Mouse (Mus musculus) MEL (cell line): ENCODE results near the gene Sectm1b. TPM values are rescaled to one million over a fixed set of nuclear protein-coding genes. Genes with fewer than 3 reads are reported as not detected.

Experiments
- DNase-seq: peaks from one replicate; pipeline ENCODE4 v3.0.0; 2011; ENCODE audit warnings: low read depth, low spot score
- H3K27ac ChIP-seq: 2 replicates; pipeline ENCODE4 v1.5.1; 2012; ENCODE audit warnings: low read depth, mild to moderate bottlenecking, control low read depth, low read length, moderate library complexity; ENCODE audit not compliant: control insufficient read depth
- H3K27me3 ChIP-seq, 2 experiments: fragments of 150-350 bp in 1 of 2; sonication (generic) in 1 of 2; 2 replicates each; pipeline ENCODE4 v1.6.1; 2012; ENCODE audit warnings: low read length in 2 of 2, mild to moderate bottlenecking in 2 of 2, improper control_type of control experiment in 1 of 2, moderate library complexity in 1 of 2; ENCODE audit not compliant: insufficient read depth in 2 of 2, control insufficient read depth in 1 of 2
- H3K36me3 ChIP-seq, 2 experiments: 2 replicates each; pipeline ENCODE4 v1.6.1; 2012 to 2014; ENCODE audit warnings: low read length in 2 of 2, improper control_type of control experiment in 1 of 2, inconsistent platforms in 1 of 2, mild to moderate bottlenecking in 1 of 2; ENCODE audit not compliant: insufficient read depth in 2 of 2, control insufficient read depth in 1 of 2
- H3K4me1 ChIP-seq, 2 experiments: fragments of 150-350 bp in 1 of 2; sonication (generic) in 1 of 2; 2 replicates each; pipeline ENCODE4 v1.6.1; 2012; ENCODE audit warnings: low read length in 2 of 2, improper control_type of control experiment in 1 of 2, mild to moderate bottlenecking in 1 of 2; ENCODE audit not compliant: insufficient read depth in 2 of 2, control insufficient read depth in 1 of 2
- H3K4me3 ChIP-seq, 2 experiments: fragments of 150-350 bp in 1 of 2; sonication (generic) in 1 of 2; 2 replicates each; pipeline ENCODE4 v1.5.1; 2012; ENCODE audit warnings: low read depth in 2 of 2, low read length in 2 of 2, mild to moderate bottlenecking in 2 of 2, moderate library complexity in 2 of 2, control low read depth in 1 of 2, improper control_type of control experiment in 1 of 2; ENCODE audit not compliant: control insufficient read depth in 1 of 2, insufficient read depth in 1 of 2
- H3K79me2 ChIP-seq: 2 replicates; pipeline ENCODE4 v1.6.1; 2012; ENCODE audit warnings: mild to moderate bottlenecking, low read length, moderate library complexity; ENCODE audit not compliant: control insufficient read depth, poor library complexity, insufficient read depth
- H3K9ac ChIP-seq: 2 replicates; pipeline ENCODE4 v1.6.1; 2012; ENCODE audit warnings: low read depth, mild to moderate bottlenecking, control low read depth, low read length, moderate library complexity; ENCODE audit not compliant: control insufficient read depth, poor library complexity, severe bottlenecking
- H3K9me3 ChIP-seq: fragments of 150-350 bp; sonication (generic); replicated peaks from 2 replicates; pipeline ENCODE4 v1.6.1; 2012; ENCODE audit warnings: mild to moderate bottlenecking, low read length, improper control_type of control experiment, moderate library complexity; ENCODE audit not compliant: insufficient read depth
- CHD1 ChIP-seq: IDR thresholded peaks from 2 replicates; pipeline ENCODE4 v1.6.1; 2012; ENCODE audit warnings: low read depth, mild to moderate bottlenecking, inconsistent platforms, low read length, improper control_type of control experiment
- CHD2 ChIP-seq: IDR thresholded peaks from 2 replicates; pipeline ENCODE4 v1.6.1; 2011; ENCODE audit warnings: low read length, improper control_type of control experiment
- CTCF ChIP-seq, 3 experiments: IDR thresholded peaks in 2 of 3; conservative IDR thresholded peaks in 1 of 3; 2 replicates each; pipeline ENCODE4 v1.5.1; 2011 to 2012; ENCODE audit warnings: low read length in 3 of 3, low read depth in 2 of 3, mild to moderate bottlenecking in 2 of 3, improper control_type of control experiment in 1 of 3, inconsistent platforms in 1 of 3, mixed read lengths in 1 of 3, moderate library complexity in 1 of 3; ENCODE audit not compliant: control insufficient read depth in 1 of 3, insufficient read depth in 1 of 3, poor library complexity in 1 of 3, severe bottlenecking in 1 of 3
- E2F4 ChIP-seq: IDR thresholded peaks from 2 replicates; pipeline ENCODE4 v1.6.1; 2011; ENCODE audit warnings: low read depth, low read length, improper control_type of control experiment, borderline replicate concordance
- ELF1 ChIP-seq: IDR thresholded peaks from 2 replicates; pipeline ENCODE4 v1.6.1; 2014; ENCODE audit warnings: low read depth, mild to moderate bottlenecking, inconsistent platforms, low read length, improper control_type of control experiment, moderate library complexity
- ETS1 ChIP-seq: IDR thresholded peaks from 2 replicates; pipeline ENCODE4 v1.6.1; 2012; ENCODE audit warnings: low read depth, mild to moderate bottlenecking, inconsistent platforms, low read length, improper control_type of control experiment, moderate library complexity
- GABPA ChIP-seq: IDR thresholded peaks from 2 replicates; pipeline ENCODE4 v1.6.1; 2012; ENCODE audit warnings: low read depth, mild to moderate bottlenecking, inconsistent platforms, low read length, improper control_type of control experiment, moderate library complexity
- GATA1 ChIP-seq: IDR thresholded peaks from 2 replicates; pipeline ENCODE4 v1.6.1; 2011; ENCODE audit warnings: low read depth, low read length, improper control_type of control experiment
- HCFC1 ChIP-seq: IDR thresholded peaks from 2 replicates; pipeline ENCODE4 v1.6.1; 2012; ENCODE audit warnings: low read depth, mild to moderate bottlenecking, inconsistent platforms, low read length, improper control_type of control experiment, moderate library complexity
- KAT2A ChIP-seq: conservative IDR thresholded peaks from 2 replicates; pipeline ENCODE4 v1.6.1; 2012; ENCODE audit warnings: low read depth, low read length, improper control_type of control experiment, inconsistent platforms
- MAFK ChIP-seq: IDR thresholded peaks from 2 replicates; pipeline ENCODE4 v1.6.1; 2011; ENCODE audit warnings: low read depth, mild to moderate bottlenecking, low read length, improper control_type of control experiment, borderline replicate concordance
- MAX ChIP-seq: IDR thresholded peaks from 2 replicates; pipeline ENCODE4 v1.6.1; 2011; ENCODE audit warnings: low read length, improper control_type of control experiment
- MEF2A ChIP-seq: IDR thresholded peaks from 2 replicates; pipeline ENCODE4 v1.6.1; 2014; ENCODE audit warnings: low read depth, mild to moderate bottlenecking, inconsistent platforms, low read length, improper control_type of control experiment; ENCODE audit not compliant: poor library complexity, insufficient replicate concordance, severe bottlenecking; ENCODE audit errors: extremely low read depth
- MYB ChIP-seq: IDR thresholded peaks from 2 replicates; pipeline ENCODE4 v1.6.1; 2011; ENCODE audit warnings: mild to moderate bottlenecking, low read depth, low read length, improper control_type of control experiment
- NELFE ChIP-seq: IDR thresholded peaks from 2 replicates; pipeline ENCODE4 v1.6.1; 2011; ENCODE audit warnings: low read depth, low read length, improper control_type of control experiment
- POLR2AphosphoS2 ChIP-seq: IDR thresholded peaks from 2 replicates; pipeline ENCODE4 v1.6.1; 2011; ENCODE audit warnings: low read length, improper control_type of control experiment
- POLR2AphosphoS5 ChIP-seq: IDR thresholded peaks from 2 replicates; pipeline ENCODE4 v1.6.1; 2012; ENCODE audit warnings: low read depth, borderline replicate concordance, mild to moderate bottlenecking, inconsistent platforms, low read length, moderate library complexity, mixed read lengths
- RAD21 ChIP-seq: IDR thresholded peaks from 2 replicates; pipeline ENCODE4 v1.6.1; 2011; ENCODE audit warnings: mild to moderate bottlenecking, low read depth, low read length, improper control_type of control experiment
- RCOR1 ChIP-seq: IDR thresholded peaks from 2 replicates; pipeline ENCODE4 v1.6.1; 2012; ENCODE audit warnings: low read depth, mild to moderate bottlenecking, inconsistent platforms, low read length, improper control_type of control experiment
- UBTF ChIP-seq: IDR thresholded peaks from 2 replicates; pipeline ENCODE4 v1.6.1; 2012; ENCODE audit warnings: low read depth, mild to moderate bottlenecking, inconsistent platforms, low read length, improper control_type of control experiment, moderate library complexity, borderline replicate concordance; ENCODE audit not compliant: insufficient read depth
- USF1 ChIP-seq: IDR thresholded peaks from 2 replicates; pipeline ENCODE4 v1.6.1; 2014; ENCODE audit warnings: low read depth, mild to moderate bottlenecking, inconsistent platforms, low read length, improper control_type of control experiment, moderate library complexity
- polyA plus RNA-seq, 2 experiments: library from polyadenylated mRNA; stranded (reverse) in 1 of 2; unstranded in 1 of 2; fragments of >175 nt in 1 of 2; fragments of >200 nt in 1 of 2; gene quantifications; 2 replicates each; pipeline versions ENCODE4 v1.2.1 to v1.2.4; 2012; ENCODE audit warnings: low replicate concordance in 2 of 2, low read depth in 1 of 2; ENCODE audit not compliant: insufficient read length in 2 of 2, insufficient read depth in 1 of 2, missing spikeins in 1 of 2
- total RNA-seq: library from RNA; depleted of rRNA; stranded (reverse); fragments of 300-350 nt; gene quantifications from 2 replicates; pipeline ENCODE4 v1.2.3, GENCODE M21; 2012

Sectm1b gene
- total and polyA plus RNA-seq, 3 experiments = 0.14 TPM; not detected in 2

DNA sequence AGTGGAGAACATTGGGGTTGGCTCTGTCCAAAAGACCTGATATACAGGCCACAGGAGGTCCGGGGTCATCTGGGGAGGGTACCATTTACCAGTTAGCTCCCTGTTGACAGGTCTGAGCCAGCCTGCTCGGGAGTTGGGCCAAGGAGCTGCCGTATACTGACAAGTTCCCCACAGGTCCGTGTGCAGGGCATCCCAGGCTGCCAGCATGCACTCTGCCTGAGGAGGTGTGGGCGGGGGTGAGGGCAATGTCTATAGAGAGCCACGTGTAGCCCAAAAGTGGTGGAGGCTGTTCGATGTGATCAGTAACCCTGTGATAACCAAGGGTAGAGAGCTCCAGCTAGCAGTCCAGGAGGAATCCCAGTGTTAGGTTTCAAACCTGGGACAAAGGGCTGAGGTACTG, 36.4 kb upstream of the Sectm1b start:
- H3K4me1 ChIP-seq = peaks cover 7 to 25% of the 10 kb centered on the region in 2 experiments
- peaks cover 0 to 17% of the 10 kb centered on the region in 2 experiments; a peak in 2 of 4 replicates for H3K36me3 ChIP-seq
- H3K27me3 ChIP-seq = peaks cover 0 to 3% of the 10 kb centered on the region in 2 experiments; a peak in 2 of 4 replicates
- H3K9me3 ChIP-seq = no peaks in the 10 kb centered on the region
- no peak overlapping the region for H3K9ac ChIP-seq
- DNase-seq = no peak
- no peaks in the 10 kb centered on the region for H3K79me2 ChIP-seq
- TF ChIP-seq MYB = no peak
- no peak for TF ChIP-seq MAFK
- TF ChIP-seq ELF1 = no peak
- TF ChIP-seq E2F4 = no peak
- TF ChIP-seq RCOR1 = no peak
- TF ChIP-seq CHD1 = no peak
- TF ChIP-seq CHD2 = no peak
- TF ChIP-seq KAT2A = no peak
- no peak for TF ChIP-seq NELFE
- TF ChIP-seq POLR2AphosphoS5 = no peak
- no peak for TF ChIP-seq UBTF
- TF ChIP-seq GABPA = no peak
- no peak for TF ChIP-seq GATA1
- no peak for TF ChIP-seq HCFC1
- TF ChIP-seq, all 39 proteins: peak for 0
- H3K27ac ChIP-seq = no peak overlapping the region
- H3K4me3 ChIP-seq = no peak overlapping the region

DNA sequence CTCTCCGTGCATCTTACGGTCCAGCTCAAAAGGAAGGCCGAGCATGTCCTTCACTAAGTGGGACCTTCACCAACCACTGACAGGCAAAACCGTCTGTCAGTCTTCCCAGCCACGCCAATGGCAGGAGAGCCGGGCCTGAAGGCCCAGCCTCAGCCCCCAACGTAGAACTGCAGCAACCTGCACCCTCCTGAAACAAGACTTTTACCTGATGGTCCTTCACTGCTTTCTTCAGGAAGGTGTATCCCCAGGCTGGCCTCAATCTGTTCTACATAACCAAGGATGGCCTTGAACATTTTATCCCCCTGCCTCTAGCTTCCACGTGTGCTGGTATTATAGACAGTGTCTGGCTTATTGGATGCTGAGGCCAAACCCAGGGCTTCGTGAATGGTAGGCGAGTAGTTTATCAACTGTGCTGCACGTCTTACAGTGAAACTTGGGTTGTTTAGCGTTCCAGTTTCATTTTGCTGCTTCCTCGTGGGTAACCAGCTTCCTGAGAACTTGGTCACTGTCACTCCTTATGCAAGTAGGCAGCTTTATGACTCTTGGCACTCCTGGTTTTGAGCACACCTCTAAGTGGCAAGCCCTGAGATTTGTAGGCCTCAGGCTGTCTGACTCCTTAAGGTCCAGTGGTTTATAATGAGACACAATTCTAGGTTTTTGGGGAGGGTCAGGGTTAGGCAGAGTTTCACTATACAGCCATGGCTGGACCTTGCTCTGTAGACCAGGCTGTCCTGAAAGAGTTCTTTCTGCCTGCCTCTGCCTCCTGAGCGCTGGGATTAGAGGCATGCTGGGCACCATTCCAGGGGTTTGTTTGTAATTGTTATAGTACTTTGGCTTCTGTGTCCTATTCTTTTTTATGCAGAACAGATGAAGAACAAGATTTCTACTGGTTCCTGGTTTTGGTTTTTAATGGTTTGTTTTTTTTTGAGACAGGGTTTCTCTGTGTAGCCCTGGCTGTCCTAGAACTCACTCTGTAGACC, 29.5 kb upstream of the Sectm1b start:
- no peaks in the 10 kb centered on the region for H3K79me2 ChIP-seq
- DNase-seq = no peak
- H3K4me1 ChIP-seq = no peaks in the 10 kb centered on the region
- H3K27me3 ChIP-seq = peaks cover 0 to 1% of the 10 kb centered on the region in 2 experiments; a peak in 1 of 4 replicates
- H3K9me3 ChIP-seq = no peaks in the 10 kb centered on the region
- no peaks in the 10 kb centered on the region for H3K36me3 ChIP-seq
- TF ChIP-seq NELFE = no peak
- no peak for TF ChIP-seq ETS1
- TF ChIP-seq MAX = no peak
- no peak for TF ChIP-seq CHD1
- no peak for TF ChIP-seq CTCF (IDR thresholded peaks at IDR 0.05 in 2 of 3, conservative IDR thresholded peaks at IDR 0.05 in 1 of 3; ENCODE audit: control insufficient read depth in 1 of 3, insufficient read depth in 1 of 3, low read depth in 2 of 3, low read length in 3 of 3, poor library complexity in 1 of 3, severe bottlenecking in 1 of 3)
- no peak for TF ChIP-seq RAD21
- TF ChIP-seq MEF2A = no peak
- TF ChIP-seq POLR2AphosphoS2 = no peak
- TF ChIP-seq USF1 = no peak
- no peak for TF ChIP-seq GATA1
- TF ChIP-seq GABPA = no peak
- no peak for TF ChIP-seq POLR2AphosphoS5
- no peak overlapping the region for H3K9ac ChIP-seq
- no peak overlapping the region for H3K27ac ChIP-seq
- no peak overlapping the region for H3K4me3 ChIP-seq
